Mouse (Mus musculus): ENCODE results near the gene Gid8.
A peak's percentile ranks its signal among the peaks of the same experiment; 100 is the strongest.

Gene Gid8

DNA sequence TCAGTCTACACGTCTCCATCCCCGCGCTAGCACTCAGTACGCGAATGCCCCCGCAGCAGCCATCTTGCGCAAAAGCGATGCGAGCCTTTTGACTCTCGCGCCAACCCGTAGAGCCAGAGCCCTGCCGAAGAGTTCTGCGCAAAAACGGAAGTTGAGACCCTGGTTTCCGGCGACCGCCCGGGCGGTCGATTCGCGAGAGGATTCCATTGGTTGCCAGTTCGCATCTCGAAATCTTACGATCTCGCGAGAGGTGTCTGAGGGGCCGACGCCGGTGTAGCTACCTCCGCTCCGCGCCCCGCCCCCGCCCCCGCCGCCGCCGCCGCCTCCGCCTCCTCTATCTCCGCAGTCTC, at the start of gene Gid8, which contains the start of gene Dido1:
Gene Gid8 (plus strand): TSS at position 195 of the 350 bp plus-strand sequence.
Gene Dido1 (minus strand): TSS at position 77 of the 350 bp plus-strand sequence.
- peak; percentile 93 for DNase-seq

DNA sequence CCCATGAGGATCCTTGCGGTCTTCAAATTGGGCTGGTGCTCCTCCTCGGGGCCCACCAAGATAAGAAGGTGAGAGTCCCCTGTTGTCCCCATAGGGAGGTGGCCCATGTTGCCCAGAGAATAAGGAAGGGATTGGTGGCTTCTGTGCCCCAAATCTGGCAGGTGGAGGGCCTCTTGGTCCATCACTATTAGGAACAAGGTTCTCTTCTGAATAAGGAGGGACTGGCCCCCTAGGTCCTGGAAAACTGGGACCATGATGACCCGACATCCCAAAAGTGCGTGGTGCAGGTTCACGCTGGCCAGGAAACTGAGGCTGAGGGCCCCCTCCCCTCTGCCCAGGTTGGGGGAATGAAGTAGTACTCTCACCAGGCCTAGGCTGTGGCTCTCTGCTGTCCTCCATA, 49.4 kb upstream of the Gid8 start:
- DNase-seq = no peak

DNA sequence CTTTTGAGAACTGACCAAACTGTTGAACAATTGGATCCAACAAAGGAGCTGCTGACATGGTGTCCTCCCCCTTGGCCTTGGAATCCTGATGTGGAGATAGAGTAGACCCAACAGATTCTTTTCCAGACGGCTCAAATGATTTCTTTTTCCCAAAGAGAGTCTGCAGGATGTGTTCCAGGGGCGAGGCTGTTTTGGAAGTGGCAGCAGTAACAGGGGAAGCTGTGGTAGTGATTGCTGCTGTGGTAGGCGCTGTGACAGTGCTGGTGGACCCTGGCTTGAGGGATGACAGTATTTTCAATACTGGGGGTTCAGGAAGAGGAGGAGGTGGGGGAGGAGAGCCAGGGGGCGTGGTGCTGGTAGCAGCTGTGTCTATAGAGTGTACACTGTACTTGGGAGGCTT, 47.9 kb upstream of the Gid8 start:
- no peak for DNase-seq

DNA sequence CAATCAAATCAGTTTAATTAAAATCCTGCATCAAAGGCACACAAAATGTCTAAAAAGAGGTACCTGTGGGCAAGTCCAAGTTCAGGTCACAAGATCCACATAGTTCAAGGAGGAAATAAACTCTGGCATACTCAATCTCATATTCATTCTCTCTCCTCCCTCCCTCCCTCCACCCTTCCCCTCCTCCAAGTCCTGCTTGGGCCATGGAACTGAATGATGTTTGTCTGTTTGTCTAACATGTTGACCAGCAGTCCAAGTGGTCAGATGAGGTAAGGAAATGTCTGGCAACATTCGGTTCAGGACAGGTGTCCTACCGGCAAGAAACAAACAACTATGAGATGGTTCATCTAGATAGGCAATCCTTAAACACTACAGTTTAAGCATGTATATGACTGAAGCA, 33.2 kb upstream of the Gid8 start:
- no peak for DNase-seq

DNA sequence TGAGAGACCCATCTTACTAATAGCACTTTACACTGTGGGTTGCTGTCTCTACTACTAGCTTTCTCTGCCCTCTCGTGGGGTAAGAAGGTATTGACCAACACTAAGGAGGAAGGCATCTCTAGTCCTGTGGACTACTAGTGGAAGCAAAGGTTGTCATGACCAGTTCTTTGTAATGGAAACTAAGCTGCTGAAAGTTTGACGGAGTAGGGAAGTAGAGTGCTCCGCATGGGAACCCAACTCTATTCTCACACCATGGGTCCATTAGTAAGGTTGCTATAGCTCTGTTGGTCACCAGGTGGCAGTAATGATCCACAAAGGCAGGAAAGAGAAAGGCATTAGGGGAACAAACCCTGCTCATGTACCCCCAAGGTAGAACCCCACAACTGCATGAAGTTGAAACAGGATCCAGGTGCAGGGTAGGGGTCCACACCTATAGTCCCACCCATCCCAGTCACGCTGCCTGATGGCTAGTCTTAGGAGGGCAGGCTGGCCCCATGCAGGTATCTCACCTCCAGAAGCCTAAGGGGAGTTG, 31.2 kb upstream of the Gid8 start:
- DNase-seq = peak; percentile 61

DNA sequence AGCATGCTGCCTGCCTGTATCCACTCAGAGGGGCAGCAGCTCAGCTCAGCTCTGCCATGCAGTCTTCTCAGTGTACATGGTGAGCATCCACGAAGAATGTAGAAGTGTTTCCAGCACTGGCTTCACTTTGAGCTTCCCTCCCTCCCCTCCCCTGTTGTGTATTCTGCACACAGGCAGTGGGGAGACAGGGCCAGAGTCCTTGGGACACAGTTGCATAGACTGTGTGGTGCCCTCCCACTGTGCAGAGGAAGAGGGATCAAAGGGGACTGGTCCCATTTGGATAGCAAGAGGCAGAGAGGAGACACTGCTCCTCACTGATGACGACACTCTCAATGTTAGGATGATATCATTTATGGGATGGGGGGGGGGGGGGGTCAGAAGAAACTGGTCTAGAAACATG, 28.7 kb upstream of the Gid8 start:
- DNase-seq = no peak

DNA sequence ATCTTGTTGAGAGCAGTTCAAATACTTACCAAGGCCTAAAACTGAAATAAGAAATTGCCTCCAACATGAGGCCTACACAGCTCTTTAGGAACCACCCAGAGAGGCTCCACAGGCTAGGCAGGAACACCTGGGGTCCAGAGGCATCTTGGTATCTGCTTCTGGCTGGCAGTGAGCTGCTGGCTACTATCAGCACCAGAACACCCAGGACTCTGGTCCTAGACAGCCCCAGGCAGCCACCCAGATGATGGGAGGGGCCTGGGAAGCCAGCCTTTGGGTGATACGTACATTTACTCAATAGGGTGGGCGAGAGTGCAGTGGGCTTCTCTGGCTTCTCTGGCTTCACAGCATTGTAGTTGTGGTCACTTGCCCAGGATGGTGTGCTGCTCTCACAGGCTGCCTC, 26.4 kb upstream of the Gid8 start:
- DNase-seq = no peak

DNA sequence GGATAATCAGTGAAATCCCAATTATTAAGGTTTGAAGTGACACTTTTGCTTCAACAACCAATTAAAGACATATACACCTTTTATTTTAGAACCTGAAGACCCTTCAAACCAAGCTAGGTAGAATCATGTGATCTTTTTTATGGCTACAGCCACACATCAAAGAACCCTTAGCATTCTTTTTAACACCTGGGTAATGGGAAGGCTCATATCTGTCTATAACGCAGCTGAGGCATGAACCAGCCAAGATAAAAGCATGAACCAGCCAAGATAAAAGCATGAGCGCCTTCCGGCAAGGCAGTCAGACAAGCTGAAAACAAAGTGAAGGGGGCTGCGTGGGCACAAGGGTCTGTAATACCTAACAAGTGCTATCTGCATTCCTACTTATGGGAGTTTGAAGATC, 25.9 kb upstream of the Gid8 start:
- no peak for DNase-seq

DNA sequence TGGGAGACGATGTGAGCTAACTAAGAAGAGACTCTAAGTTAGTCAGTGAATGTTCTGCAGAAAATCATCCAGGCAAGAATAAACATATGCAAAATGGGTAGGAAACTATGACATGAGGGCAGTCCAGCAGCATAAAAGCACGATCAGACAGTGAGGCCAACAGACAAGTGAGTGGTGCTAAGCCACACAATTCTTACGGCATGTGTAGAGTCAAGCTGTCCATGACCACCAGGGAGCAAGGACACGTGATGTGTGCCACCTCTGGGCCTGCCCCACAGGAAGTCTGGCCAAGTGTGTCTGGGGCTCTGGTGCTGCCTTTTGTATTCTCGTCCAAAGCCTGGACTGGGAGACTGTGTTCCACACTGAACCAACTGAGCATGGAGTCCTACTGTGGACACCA, 20.1 kb upstream of the Gid8 start:
- DNase-seq = no peak

DNA sequence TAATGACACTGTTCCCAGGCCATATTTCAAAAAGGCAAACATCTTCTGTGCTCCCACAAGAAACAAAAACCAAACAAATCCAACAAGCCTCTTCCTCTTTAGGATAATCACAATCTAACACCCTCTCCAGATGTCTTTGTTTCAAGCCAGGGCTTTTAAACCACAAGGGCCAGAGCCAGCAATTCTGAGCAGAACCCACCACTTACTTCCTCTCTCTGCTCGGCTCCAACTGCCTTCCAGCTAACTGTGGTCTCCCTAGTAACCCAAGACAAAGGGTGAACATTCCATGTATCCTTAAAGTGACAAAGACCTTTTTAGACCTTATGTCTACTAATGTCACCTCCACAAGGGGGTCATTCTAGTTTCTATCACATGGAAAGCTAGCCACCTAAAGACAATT, 17.3 kb upstream of the Gid8 start:
- no peak for DNase-seq

DNA sequence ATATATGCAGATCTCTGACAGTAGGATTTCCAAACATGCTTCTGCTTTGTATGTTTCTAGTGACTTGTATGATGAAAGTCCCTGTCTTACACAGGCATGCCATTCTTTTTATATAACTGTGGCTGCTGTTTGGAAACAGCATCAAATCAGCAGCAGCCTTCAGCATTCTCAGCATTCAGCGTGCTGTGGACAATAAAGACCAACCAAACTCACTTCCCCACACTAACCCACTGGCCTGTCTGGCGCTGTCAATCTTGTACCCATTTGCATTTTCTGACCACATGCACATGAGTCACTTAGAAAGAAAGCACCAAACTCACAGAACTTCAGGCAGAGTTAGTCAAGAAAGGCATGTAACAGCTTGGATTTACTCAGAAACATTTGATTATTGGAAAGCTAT, 14.7 kb upstream of the Gid8 start:
- DNase-seq = no peak

DNA sequence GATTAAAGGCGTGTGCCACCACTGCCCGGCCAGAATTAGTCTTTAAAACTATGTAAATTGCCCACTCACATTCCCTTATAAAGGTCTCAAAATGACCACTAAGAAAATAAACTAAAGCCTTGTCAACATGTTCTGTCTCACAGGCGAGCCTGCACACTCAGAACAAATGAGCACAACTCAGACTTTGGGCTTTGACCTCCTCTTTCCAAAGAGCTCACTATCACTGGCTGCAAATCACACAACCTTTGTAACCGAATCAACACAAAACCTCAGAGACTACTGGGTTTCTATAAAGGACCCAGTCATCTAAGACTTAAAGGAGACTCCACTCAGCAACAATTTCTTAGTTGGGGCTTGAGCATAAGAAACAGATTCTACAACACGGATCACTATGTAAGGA, 9.5 kb upstream of the Gid8 start:
- no peak for DNase-seq

DNA sequence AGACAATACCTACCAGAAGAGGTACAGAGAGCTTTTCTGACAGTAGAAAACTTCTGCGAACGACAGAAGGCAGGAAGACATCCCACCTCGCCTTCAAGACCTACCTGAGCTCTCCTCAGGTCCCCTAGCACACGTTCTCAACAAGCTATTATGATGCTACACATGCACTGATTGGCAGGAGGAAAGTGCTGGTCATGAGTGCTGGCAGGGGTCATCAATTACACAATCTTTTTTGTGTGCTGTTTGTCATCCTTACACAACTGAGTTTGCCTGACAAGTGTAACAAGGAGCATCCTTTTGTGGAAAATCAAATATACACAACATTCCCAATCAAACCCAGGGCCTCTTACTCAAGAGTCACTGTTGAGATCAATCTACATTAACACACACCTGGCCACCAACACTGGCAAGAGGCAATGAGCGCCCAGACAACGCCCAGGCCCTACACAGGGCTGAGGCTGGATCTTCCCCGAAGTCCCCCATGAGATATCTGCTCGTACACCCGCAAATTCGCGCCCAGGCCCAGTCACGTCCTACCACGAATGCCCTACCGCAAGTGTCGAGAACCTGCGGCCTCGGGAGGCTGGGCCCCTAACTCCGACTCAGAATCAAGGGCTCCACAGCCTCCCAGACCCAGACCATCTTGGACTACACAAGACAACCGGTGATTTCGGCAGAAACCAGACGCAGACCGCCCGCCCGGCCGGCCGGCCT, 8.7 kb upstream of the Gid8 start:
- DNase-seq = no peak

DNA sequence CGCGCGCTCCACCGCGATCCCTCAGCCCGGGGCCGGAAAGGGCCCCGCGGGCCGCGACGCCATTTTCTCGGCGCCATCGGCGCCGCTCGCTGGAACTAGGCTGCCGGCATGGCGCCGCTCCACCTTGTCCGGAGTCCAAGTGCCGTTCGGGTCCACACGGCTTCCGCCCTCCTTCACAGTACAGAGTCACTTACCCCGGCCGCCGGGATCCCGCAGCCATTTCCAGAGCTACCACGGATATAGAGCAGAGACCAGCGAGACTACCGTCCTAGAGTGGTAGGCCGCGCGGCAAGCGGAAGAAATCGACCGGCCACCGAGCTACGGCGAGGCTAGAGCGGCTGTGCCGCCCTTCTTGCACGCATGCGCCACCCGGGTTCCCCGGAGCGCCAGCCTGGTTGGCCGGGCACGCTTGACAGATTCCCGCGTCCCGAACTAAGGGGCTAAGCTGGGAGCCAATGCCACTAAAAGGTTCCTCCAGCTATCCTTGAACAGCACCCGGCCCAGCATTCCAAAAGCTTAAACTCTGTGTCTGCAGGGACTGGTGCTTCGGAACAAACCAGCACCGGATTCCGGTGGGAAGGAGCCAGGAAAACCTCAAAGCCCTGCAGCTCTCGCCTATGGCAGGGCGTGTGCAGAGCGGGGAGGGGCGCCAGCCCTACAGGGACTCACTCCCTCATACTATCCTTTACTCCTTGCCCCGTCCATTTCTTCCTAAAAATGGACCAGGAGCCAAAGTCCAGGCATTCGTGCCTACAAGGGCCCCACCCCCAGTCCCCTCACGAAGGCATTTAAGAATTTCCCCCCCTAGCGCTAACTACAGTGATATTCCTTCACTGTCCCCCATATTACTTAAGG, 7.9 kb upstream of the Gid8 start:
- DNase-seq = peak; percentile 91

DNA sequence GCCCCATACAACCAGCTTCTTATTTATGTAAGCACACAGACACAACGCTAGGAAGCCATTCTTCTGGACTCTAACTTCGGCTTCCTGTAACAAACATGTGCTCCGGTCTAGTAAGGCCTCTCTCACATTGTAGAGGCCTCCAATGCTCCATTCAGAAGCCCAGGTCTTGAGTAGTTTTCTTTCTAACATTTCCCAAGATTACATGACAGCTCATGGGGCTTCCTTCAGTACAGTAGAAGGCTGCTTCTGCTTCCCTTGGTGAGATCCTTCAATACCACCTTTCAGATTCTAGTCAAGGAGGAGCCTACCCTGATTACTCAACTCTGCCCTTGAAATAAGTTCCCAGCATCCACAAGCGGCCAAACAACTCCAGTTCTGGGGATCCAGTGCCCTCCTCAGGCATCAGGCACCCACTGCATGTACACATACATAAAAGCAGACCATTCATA, 7.2 kb upstream of the Gid8 start:
- DNase-seq = no peak

DNA sequence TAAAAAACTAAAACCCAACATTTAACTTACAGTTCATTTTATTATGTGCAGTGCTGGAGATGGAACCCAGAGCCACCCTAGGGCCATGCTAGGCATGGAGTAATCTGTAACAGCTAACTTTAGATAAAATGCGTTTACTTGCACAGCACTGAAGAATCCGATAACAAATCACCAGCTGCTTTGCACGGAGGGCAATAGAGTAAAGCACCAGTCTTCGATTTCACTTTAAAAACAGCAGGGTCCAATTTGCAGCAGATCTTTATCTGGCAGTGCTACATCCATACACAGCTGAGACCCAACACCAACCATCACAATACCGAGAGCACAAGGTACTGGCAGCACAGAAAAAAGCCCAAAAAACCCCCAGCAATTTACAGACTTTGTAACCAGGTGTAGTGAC, 6.7 kb upstream of the Gid8 start:
- no peak for DNase-seq

DNA sequence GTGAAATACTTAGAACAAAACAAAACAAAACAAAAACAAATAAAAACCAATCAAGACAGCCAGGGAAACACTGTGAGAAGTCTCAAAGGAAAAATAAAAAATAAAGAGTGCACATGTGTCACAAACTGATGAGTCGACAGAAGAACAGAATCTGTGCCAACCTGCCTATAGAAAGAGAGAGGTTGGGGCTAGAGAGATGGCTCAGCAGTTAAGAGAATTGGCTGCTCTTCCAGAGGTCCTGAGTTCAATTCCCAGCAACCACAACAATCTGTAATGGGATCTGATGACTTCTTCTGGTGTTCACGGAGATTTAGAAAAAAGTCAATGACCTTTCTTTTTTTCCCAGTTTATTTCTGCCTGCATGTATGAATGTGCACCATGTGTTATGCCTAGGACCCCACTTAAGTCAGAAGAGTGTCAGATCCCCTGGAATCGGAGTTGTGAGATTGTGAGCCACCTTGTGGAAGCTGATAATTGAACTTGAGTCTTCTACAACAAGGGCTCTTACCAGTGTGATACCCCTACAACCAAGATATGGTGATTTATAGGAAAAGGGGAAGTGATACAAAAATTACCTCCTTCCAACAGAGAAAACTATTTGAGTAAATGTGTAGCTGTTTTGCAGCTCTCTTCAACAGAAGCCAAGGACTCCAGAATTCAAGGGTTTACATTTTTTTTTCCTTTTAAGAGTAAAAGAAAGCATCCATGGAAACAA, 6.1 kb upstream of the Gid8 start:
- no peak for DNase-seq

DNA sequence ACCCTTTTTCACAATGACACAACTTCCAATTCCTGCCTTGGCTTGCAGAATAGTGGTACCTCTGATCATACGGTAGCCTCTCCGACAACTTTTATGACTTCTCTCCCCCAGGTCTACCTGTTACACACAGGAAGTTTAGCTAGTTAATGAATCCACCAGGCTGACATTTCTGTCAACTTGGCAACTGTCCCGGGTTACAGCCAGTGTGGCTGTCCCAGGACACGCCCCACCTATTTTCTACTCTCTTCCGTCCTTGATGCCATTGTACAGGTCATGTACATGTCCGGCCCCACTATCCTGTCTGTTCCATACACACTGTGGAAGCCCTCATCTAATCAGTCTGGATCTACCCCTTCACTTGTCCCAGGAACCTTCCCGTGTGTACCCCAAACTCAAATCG, 5.3 kb upstream of the Gid8 start:
- DNase-seq = no peak

DNA sequence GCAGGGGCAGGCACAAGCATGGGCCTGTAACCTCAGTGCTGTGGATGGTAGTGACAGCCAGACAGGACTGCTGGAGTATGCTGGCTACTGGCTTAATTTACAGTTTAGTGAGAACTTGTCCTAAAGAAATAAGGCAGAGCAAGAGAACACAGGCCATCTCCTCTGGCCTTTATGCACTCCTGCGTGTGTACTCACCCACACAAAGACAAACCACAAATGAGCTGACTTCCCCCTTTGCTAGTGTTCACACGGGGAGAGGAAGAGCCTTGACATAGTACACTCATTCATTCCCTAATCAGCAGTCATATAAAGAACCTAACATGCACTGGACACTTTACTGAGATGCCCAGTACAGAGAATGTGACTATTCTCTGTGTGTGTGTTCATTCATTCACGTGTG, 4.9 kb upstream of the Gid8 start:
- DNase-seq = no peak

DNA sequence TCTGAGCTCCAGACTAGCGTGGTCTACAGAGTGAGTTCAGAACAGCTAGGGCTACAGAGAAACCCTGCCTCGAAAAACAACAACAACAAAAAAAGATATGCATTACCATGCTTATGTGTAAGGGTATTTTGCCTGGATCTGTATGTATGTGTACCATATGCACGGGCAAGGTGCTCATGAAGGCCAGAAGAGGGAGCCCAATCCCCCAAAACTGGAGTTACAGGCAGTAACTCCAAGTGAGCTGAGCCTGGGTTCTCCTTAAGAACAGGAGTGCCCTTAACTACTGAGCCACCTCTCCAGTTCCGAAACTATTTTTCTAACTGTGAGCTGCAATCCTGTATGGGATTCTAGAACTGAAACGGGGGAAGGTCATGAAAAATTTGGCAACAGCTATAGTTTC, 3.9 kb upstream of the Gid8 start:
- DNase-seq = no peak

DNA sequence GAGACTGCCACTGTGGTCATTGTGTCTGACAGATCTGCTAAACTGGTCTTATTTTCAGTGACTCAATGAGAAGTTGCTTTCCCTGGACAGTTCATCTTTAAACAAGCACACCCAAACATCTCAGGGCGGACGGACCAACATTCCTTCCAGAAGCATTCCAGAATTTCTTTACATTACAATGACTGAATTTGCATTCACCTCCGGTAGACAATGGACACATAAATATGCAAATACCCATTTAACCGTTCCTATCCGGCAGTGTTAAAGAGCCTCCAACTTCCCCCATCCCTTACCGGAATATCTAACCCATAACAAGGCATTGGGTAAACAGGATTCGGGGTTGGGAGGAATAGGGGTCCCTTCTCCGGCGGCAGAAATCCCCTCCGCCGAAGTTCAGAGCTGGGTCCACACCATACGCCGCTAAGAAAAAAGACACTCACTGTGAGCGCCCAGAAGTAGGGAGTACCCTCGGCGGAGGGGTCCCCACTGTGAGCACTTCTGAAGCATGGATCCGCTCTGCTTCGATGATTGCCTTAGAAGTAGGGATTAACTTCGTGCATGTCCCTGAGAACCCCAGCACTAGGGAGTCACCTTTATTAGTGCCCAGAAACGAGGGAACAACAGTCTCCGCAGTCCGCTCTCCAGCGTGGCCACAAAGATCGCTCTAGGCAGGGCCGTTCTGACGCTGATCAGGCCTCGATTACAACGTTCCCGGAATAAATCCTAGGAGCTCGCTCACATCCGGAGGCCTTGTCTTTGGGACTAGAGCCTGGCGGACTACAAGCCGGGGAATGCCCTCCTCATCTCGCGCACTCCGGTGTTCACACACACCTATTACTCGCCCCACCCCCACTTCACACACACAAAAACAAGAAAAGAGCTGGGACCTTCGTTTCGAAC, 644 bp upstream of the Gid8 start:
- DNase-seq = no peak

All from right cerebral cortex, postnatal 4 days (tissue).